Mouse (Mus musculus): ENCODE results near the gene Ctdsp2.
A peak's percentile ranks its signal among the peaks of the same experiment; 100 is the strongest.

The Ctdsp2 gene

DNA sequence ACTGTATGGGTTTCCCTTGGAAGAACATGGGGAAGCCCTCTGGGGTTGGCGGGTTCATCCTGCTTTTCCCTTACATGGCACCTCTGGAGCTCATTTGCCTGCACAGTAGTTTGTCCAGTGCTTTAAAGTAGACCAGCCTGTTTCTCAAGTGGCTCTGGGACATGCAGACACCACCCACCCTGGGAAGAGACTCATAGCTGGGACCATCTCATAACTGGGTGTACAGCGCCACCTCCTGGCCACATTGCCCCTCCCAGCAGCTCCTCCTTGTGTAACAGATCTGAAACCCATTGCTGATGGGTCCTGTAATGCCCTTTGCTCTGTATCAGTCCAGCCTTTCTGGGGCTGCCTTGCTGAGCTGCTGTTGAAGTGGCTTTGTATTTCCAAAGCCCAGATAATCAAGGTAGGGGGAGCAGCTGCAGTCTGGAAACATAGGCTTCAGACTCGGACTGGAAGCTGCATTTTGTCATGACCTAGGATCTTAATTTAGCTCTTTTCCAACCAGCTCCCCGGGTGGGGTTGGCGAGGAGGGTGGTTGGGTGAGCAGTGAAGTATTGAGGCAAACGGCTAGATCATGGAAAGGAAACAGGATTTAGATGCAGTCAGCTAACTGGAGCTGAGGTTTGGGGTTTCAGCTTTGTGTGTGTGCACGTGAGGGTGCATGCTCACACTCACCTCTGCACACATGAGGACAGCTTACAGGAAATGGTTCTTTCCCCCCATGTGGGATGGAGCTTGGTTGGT, 12.0 kb downstream of the Ctdsp2 start:
- DNase-seq (ENCODE audit: low spot score in 2 of 2) = peak; percentile 73 to 88

DNA sequence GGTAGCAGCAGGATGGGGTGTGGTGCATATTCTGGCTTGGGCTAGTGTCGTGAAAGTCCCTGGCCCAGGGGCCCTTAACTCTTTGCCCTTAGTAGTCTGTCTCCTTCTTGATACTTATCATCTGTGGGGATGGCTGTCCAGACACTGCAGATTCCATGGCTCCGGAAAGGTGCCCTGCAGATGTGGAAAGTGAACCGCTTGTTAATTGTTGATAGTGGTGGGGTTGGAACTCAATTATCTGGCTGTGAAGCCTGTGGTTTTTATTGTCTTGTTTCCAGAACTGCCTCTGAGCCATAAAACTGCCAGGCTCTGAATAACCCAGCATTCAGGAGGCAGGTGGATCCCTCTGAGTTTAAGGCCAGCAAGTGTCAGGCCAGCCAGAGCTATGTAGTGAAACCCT, 13.2 kb downstream of the Ctdsp2 start:
- DNase-seq (ENCODE audit: low spot score in 2 of 2) = no peak

DNA sequence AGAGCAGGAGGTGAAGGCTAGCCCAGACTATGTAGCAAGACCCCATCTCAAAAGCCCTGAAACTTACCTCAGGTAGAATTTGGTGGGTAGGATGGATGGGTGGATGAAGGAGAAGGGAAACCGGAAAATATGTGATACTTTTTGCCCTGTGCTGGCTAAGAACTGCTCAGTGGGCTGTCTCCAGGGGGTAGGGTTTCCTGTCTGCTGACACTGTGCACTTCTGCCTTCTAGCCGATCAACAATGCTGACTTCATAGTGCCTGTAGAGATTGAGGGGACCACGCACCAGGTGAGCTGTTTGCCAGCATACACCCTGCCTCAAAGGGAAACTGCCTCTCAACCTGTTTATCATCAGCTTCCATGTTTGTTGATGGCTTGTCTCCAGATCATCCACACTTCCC, 15.1 kb downstream of the Ctdsp2 start:
- no peak for DNase-seq (ENCODE audit: low spot score in 2 of 2)

DNA sequence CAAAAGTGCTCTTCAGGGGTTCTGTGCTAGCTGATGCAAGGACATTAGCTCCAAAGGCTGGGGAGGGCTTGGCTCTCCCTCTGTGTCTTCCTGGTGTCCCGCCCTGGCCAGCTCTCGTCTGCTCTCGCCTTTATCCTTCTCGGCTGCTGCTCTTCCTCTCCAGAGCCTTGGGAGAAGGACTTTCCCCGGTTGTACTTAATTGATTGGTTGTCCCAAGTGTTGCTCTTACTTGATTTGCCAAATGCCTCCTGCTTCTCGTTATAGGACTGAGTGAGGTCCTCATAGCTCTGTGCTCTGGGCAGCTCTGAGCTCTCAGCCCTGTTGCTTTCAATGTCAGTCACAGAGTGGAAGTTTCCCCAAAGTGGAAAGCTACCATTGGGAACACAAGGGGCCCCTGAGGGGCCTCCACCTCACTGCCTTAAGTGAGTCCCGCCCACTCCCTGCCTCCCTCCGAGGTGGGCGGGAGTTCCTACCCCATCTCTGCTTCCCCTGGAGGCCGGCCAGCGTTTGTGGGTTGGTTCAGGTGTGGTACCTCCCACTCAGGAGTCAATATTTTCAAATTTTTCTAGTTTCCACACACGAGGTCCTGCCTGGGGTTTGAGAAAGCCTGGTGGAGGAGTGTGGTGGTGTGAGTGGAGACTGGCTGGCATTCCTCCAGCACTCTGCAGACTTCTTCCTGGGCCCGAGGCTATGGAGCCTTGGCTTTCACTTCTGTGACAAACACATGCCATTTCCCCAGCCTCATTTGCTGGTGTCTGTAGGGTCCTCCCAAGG, 19.0 kb downstream of the Ctdsp2 start:
- no peak for DNase-seq (ENCODE audit: low spot score in 2 of 2)

- no peak for DNase-seq (ENCODE audit: low spot score in 2 of 2)
These were observed 22.0 kb downstream of the Ctdsp2 start, which contains the start of gene Avil for GRCm38 (mm10) chr10:127000529-127000928. Gene Avil (plus strand): TSS chr10:127000709.

GRCm38 (mm10) chr10:127001297-127001696, 22.8 kb downstream of the Ctdsp2 start:
- no peak for DNase-seq (ENCODE audit: low spot score in 2 of 2)

DNA sequence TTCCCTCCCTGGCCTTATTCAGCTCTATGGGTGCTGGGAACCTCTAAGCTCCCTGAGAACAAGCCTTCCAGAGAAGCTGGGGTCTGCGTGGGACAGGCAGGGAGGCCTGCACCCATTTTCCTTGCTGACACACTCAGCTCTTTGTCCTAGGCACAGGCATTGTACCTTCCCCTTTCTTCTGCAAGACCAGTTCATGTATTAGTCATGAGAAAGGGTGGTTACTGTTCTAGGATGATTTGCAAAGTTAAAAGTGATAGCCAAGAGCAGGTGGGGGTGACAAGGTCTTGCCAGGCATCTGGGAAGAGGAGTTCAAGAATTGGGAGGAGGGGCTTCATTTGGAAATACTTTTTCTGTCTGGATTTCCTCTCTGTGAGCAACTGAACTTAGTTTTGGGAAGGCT, 23.5 kb downstream of the Ctdsp2 start:
- no peak for DNase-seq (ENCODE audit: low spot score in 2 of 2)

- no peak for DNase-seq (ENCODE audit: low spot score in 2 of 2)
These were observed 24.2 kb downstream of the Ctdsp2 start for GRCm38 (mm10) chr10:127002765-127003164.

DNA sequence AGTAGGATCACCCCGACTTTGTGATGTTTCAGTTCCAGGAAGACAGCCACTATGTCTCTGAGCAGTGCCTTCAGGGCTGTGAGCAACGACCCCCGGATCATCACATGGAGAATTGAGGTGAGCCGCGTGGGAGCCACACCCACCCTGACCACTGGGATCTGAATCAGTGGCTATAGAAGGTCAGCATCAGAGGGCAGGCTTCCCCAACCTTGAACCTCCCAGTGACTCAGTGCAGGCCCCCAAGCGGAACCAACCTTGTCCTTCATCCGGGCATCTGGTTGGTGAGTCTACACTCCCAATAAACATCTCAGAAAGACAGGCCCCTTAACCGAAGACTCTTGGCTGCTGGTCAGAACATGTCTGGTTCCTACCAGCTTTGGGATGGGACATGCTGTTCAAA, 24.8 kb downstream of the Ctdsp2 start:
- DNase-seq (ENCODE audit: low spot score in 2 of 2) = no peak

GRCm38 (mm10) chr10:127003806-127004205, 25.3 kb downstream of the Ctdsp2 start:
- no peak for DNase-seq (ENCODE audit: low spot score in 2 of 2)

DNA sequence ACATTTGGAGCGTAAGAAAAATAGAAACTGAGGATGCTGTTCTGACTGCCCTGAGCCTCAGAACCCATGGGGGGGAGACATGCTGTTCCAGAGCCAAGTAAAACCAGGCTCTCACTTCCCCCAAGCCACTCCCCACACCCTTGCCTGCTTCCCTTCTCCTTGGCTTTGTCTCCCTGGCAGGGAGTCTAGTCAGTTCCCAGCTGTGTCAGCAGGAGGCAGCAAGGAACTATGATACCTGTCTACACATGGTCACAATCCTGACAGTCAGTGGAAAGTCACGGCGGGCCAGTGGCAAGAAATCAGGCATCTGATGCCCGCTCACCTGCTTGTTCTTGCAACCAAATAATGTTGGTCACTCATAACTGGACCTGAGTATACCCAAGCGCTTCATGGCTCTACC, 38.0 kb downstream of the Ctdsp2 start:
- DNase-seq (ENCODE audit: low spot score in 2 of 2) = no peak

DNA sequence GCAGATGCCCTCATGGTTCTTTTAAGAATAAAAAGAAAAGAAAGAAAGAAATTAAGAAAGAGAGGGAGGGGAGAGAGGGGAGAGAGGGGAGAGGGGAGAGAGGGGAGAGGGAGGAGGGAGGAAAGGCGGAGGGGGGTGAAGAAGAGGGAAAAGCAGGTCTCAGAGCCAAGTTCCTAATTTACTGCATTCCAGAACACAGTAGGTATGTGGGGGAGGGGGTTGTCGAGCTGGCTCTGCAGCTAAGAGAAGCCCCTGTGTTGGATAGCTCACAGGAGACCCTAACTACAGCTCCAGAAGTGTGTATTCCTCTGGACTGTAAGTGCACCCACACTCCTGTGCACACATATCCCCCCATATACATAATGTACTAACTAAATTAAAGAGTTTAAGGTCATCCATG, 38.6 kb downstream of the Ctdsp2 start:
- DNase-seq (ENCODE audit: low spot score in 2 of 2) = no peak

DNA sequence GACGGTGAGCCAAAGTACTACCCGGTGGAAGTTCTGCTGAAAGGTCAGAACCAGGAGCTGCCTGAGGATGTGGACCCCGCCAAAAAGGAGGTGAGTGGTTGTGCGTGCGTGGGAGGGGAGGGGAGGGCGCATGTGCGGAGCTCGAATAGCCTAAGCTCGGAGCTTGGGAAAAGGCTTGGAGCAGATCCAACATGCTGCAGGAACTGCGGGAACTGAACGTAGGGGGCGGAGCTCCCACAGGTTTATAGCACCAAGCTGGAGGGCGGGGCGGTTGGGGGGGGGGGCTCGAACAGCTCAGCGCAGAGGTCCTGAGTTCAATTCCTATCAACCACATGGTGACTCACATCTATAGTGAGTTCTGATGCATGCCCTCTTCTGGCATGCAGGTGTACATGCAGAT, 39.9 kb downstream of the Ctdsp2 start:
- DNase-seq (ENCODE audit: low spot score in 2 of 2) = no peak

DNA sequence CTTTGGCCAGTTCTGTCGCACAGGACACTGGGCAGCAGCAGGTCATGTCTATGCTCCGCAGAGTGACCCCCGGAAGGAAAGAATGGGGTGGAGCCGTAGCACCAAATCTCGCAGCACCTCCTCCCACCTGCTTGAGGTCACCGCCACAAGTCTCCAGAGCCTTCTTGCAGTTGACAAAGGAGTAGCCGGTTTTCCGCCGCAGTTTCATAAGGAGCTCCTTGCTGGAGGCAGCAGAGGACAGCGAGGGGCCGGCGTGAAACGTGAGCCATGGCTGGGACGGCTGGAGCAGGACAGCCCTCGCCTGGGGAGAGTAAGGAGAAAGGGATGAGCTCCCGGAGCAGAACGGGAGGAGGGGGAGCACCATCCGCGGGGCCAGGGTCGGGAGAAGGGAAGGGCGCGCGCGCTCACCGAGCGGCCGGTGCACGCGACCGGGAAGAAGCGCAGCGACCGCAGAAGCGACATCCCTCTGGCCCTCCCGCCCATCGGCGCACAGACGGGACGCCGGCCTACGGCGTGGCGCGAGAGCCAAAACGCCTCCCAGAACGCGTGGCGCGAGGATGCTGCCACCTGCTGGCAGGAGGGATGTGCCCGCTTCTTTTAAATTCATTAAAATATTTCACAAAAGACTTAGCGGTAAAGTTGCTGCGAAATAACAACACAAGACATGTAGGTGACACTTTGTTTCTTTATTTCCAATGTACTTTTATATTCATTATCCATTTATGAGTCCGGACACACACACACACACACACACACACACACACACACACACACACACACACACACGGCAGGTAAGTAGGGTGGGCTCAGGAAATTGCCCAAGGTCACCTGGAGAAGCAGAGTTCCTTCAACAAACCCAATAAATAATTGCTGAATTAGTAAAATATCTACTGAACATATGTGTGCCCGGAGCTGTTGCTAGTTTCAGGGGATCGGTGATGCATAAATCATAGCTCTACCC, 52.1 kb downstream of the Ctdsp2 start, which contains the start of gene Tsfm:
Tsfm (minus strand) TSS at position 505 of the 961 bp plus-strand sequence.
- DNase-seq (ENCODE audit: low spot score in 2 of 2) = peak; percentile 91 to 95

DNA sequence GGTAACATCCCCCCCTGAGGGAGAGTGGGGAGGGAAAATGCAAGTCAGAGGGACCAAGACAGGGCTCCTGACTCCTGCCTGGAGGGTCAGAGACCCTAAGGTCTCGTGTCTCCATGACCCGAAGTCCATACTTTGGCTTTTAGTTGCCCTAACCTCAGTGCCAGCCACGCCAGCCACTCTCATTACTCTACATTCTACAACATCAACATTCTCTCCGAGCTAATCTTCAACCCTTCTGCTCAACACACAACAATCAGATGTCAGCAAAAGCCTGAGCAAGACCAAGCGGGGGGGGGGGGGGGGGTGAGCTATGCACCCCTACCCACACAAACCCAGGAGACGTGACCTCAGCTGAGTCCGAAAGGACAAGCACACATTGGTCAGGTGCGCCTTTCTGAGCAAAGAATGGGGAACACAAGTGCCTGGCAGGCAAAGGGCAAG, 54.8 kb downstream of the Ctdsp2 start:
- no peak for DNase-seq (ENCODE audit: low spot score in 2 of 2)

GRCm38 (mm10) chr10:127036273-127036672, 57.8 kb downstream of the Ctdsp2 start:
- DNase-seq (ENCODE audit: low spot score in 2 of 2) = no peak

GRCm38 (mm10) chr10:127037641-127038040, 59.1 kb downstream of the Ctdsp2 start:
- DNase-seq (ENCODE audit: low spot score in 2 of 2) = no peak

DNA sequence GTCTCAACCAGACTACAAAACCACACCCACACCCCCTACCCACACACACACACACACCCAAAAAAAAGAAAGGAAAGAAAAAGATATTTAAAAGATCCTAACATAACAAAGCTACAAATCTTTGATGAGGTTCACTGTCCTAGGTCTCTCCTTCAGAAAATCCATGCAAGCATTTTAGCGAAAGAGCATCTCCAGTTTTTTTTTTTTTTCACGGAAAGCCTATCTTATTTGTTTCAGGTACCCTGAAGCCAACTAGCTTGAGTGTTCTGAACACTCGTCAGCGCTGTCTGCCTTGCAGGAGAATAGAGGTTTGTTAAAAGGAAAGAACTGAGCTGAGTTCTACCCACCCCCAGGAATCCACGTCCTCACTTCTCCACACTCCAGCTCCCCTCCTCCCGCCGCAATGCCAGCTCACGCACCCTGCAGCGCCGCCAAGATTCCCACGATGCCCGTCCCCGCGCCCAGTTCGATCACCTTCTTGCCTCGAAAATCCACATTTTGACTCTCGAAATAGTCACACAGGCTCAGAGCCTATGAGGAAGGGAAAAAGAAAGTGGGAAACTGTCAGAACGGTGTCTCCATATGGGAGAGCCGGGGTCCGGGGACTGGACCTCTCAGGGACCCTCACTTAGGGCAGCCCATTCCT, 62.2 kb downstream of the Ctdsp2 start:
- DNase-seq (ENCODE audit: low spot score in 2 of 2) = no peak

GRCm38 (mm10) chr10:127041274-127041766, 62.8 kb downstream of the Ctdsp2 start, which contains the start of the genes Mettl1 and Eef1akmt3:
Gene Mettl1 (plus strand): TSS chr10:127041414.
Gene Eef1akmt3 (minus strand): TSS chr10:127041513.
- DNase-seq (ENCODE audit: low spot score in 2 of 2) = peak in 1 of 2 experiments; percentile 32

- peak; percentile 71 to 87 for DNase-seq (ENCODE audit: low spot score in 2 of 2)
These were observed 63.3 kb downstream of the Ctdsp2 start for GRCm38 (mm10) chr10:127041774-127042338.

Data from spleen, postnatal 10 days (tissue).